Mouse (Mus musculus): ENCODE measurements at regions not wholly inside any gene's neighbourhood (a gene's known extent, or its start where the extent isn't known, plus 50 kb on each side); places are given as distances from the start of the nearest gene placed in this dataset.

GRCm38 (mm10) chr5:125843259-125843658 is 311.7 kb downstream of the Tmem132b start:
- Histone ChIP-seq H3K4me1 (ENCODE audit: control insufficient read depth, insufficient read depth, insufficient read length, low read length) (no peaks in the 10 kb centered on the region), H3K36me3 (ENCODE audit: control insufficient read depth, insufficient read depth, low read length) (no peaks in the 10 kb centered on the region), H3K27ac (ENCODE audit: insufficient read depth, low read depth, low read length) (no peak overlapping the region), H3K27me3 (ENCODE audit: control insufficient read depth, insufficient read depth, low read length) (no peaks in the 10 kb centered on the region), H3K4me3 (ENCODE audit: low read depth, low read length) (no peak overlapping the region)
- 69% methylated on average over 6 of the region's 6 CpGs for WGBS
- no peak for TF ChIP-seq POLR2A (IDR thresholded peaks at IDR 0.05; ENCODE audit: low read depth, low read length)
- TF ChIP-seq CTCF (IDR thresholded peaks at IDR 0.05; ENCODE audit: extremely low read depth, insufficient read length, insufficient replicate concordance, low read depth, low read length) = no peak

- WGBS = 87% methylated on average over 7 of the region's 7 CpGs
These were observed 318.1 kb downstream of the Tmem132b start for GRCm38 (mm10) chr5:125849722-125850121.

GRCm38 (mm10) chr5:125876296-125876695 is 344.7 kb downstream of the Tmem132b start:
- Histone ChIP-seq H3K36me3 (ENCODE audit: control insufficient read depth, insufficient read depth, low read length) (no peaks in the 10 kb centered on the region), H3K4me3 (ENCODE audit: low read depth, low read length) (no peak overlapping the region), H3K27me3 (ENCODE audit: control insufficient read depth, insufficient read depth, low read length) (no peaks in the 10 kb centered on the region), H3K27ac (ENCODE audit: insufficient read depth, low read depth, low read length) (no peak overlapping the region), H3K4me1 (ENCODE audit: control insufficient read depth, insufficient read depth, insufficient read length, low read length) (no peaks in the 10 kb centered on the region)
- WGBS = 81% methylated on average over 9 of the region's 9 CpGs
- TF ChIP-seq CTCF (IDR thresholded peaks at IDR 0.05; ENCODE audit: extremely low read depth, insufficient read length, insufficient replicate concordance, low read depth, low read length) (no peak), POLR2A (IDR thresholded peaks at IDR 0.05; ENCODE audit: low read depth, low read length) (no peak)

More at GRCm38 (mm10) chr5:125849722-125850121, 318.1 kb downstream of the Tmem132b start:
- no peak overlapping the region for H3K4me3 ChIP-seq (ENCODE audit: low read depth, low read length)
- no peak overlapping the region for H3K27ac ChIP-seq (ENCODE audit: insufficient read depth, low read depth, low read length)
- no peaks in the 10 kb centered on the region for H3K4me1 ChIP-seq (ENCODE audit: control insufficient read depth, insufficient read depth, insufficient read length, low read length)
- TF ChIP-seq POLR2A (IDR thresholded peaks at IDR 0.05; ENCODE audit: low read depth, low read length) (no peak), CTCF (IDR thresholded peaks at IDR 0.05; ENCODE audit: extremely low read depth, insufficient read length, insufficient replicate concordance, low read depth, low read length) (no peak)
- H3K36me3 ChIP-seq (ENCODE audit: control insufficient read depth, insufficient read depth, low read length) = no peaks in the 10 kb centered on the region
- no peaks in the 10 kb centered on the region for H3K27me3 ChIP-seq (ENCODE audit: control insufficient read depth, insufficient read depth, low read length)

GRCm38 (mm10) chr5:125888840-125889239 is 357.3 kb downstream of the Tmem132b start:
- no peaks in the 10 kb centered on the region for H3K4me1 ChIP-seq (ENCODE audit: control insufficient read depth, insufficient read depth, insufficient read length, low read length)
- no peak overlapping the region for H3K4me3 ChIP-seq (ENCODE audit: low read depth, low read length)
- no peak overlapping the region for H3K27ac ChIP-seq (ENCODE audit: insufficient read depth, low read depth, low read length)
- H3K36me3 ChIP-seq (ENCODE audit: control insufficient read depth, insufficient read depth, low read length) = no peaks in the 10 kb centered on the region
- no peak for TF ChIP-seq CTCF (IDR thresholded peaks at IDR 0.05; ENCODE audit: extremely low read depth, insufficient read length, insufficient replicate concordance, low read depth, low read length)
- TF ChIP-seq POLR2A (IDR thresholded peaks at IDR 0.05; ENCODE audit: low read depth, low read length) = no peak
- no peaks in the 10 kb centered on the region for H3K27me3 ChIP-seq (ENCODE audit: control insufficient read depth, insufficient read depth, low read length)
- WGBS = 76% methylated on average over 2 of the region's 2 CpGs

GRCm38 (mm10) chr5:125893864-125894263 is 362.3 kb downstream of the Tmem132b start:
- H3K4me3 ChIP-seq (ENCODE audit: low read depth, low read length) = no peak overlapping the region
- H3K27me3 ChIP-seq (ENCODE audit: control insufficient read depth, insufficient read depth, low read length) = no peaks in the 10 kb centered on the region
- H3K4me1 ChIP-seq (ENCODE audit: control insufficient read depth, insufficient read depth, insufficient read length, low read length) = no peaks in the 10 kb centered on the region
- TF ChIP-seq POLR2A (IDR thresholded peaks at IDR 0.05; ENCODE audit: low read depth, low read length) (no peak), CTCF (IDR thresholded peaks at IDR 0.05; ENCODE audit: extremely low read depth, insufficient read length, insufficient replicate concordance, low read depth, low read length) (no peak)
- H3K36me3 ChIP-seq (ENCODE audit: control insufficient read depth, insufficient read depth, low read length) = no peaks in the 10 kb centered on the region
- WGBS = 82% methylated on average over 6 of the region's 6 CpGs
- no peak overlapping the region for H3K27ac ChIP-seq (ENCODE audit: insufficient read depth, low read depth, low read length)

- Histone ChIP-seq H3K27ac (ENCODE audit: insufficient read depth, low read depth, low read length) (no peak overlapping the region), H3K4me1 (ENCODE audit: control insufficient read depth, insufficient read depth, insufficient read length, low read length) (no peaks in the 10 kb centered on the region), H3K36me3 (ENCODE audit: control insufficient read depth, insufficient read depth, low read length) (no peaks in the 10 kb centered on the region), H3K27me3 (ENCODE audit: control insufficient read depth, insufficient read depth, low read length) (no peaks in the 10 kb centered on the region), H3K4me3 (ENCODE audit: low read depth, low read length) (no peak overlapping the region)
- 75% methylated on average over 4 of the region's 4 CpGs for WGBS
- no peak for TF ChIP-seq POLR2A (IDR thresholded peaks at IDR 0.05; ENCODE audit: low read depth, low read length)
- TF ChIP-seq CTCF (IDR thresholded peaks at IDR 0.05; ENCODE audit: extremely low read depth, insufficient read length, insufficient replicate concordance, low read depth, low read length) = no peak
These were observed 370.5 kb downstream of the Tmem132b start for GRCm38 (mm10) chr5:125902038-125902437.

- no peaks in the 10 kb centered on the region for H3K27me3 ChIP-seq (ENCODE audit: control insufficient read depth, insufficient read depth, low read length)
- H3K27ac ChIP-seq (ENCODE audit: insufficient read depth, low read depth, low read length) = no peak overlapping the region
- TF ChIP-seq CTCF (IDR thresholded peaks at IDR 0.05; ENCODE audit: extremely low read depth, insufficient read length, insufficient replicate concordance, low read depth, low read length) (no peak), POLR2A (IDR thresholded peaks at IDR 0.05; ENCODE audit: low read depth, low read length) (no peak)
- H3K4me3 ChIP-seq (ENCODE audit: low read depth, low read length) = no peak overlapping the region
- H3K36me3 ChIP-seq (ENCODE audit: control insufficient read depth, insufficient read depth, low read length) = no peaks in the 10 kb centered on the region
- 75% methylated on average over 5 of the region's 5 CpGs for WGBS
- H3K4me1 ChIP-seq (ENCODE audit: control insufficient read depth, insufficient read depth, insufficient read length, low read length) = no peaks in the 10 kb centered on the region
These were observed 372.9 kb downstream of the Tmem132b start for GRCm38 (mm10) chr5:125904426-125904825.

GRCm38 (mm10) chr5:125907332-125907731 is 375.8 kb downstream of the Tmem132b start:
- WGBS = 83% methylated on average over 4 of the region's 4 CpGs
- Histone ChIP-seq H3K27me3 (ENCODE audit: control insufficient read depth, insufficient read depth, low read length) (no peaks in the 10 kb centered on the region), H3K4me3 (ENCODE audit: low read depth, low read length) (no peak overlapping the region), H3K4me1 (ENCODE audit: control insufficient read depth, insufficient read depth, insufficient read length, low read length) (no peaks in the 10 kb centered on the region), H3K36me3 (ENCODE audit: control insufficient read depth, insufficient read depth, low read length) (no peaks in the 10 kb centered on the region), H3K27ac (ENCODE audit: insufficient read depth, low read depth, low read length) (no peak overlapping the region)
- TF ChIP-seq CTCF (IDR thresholded peaks at IDR 0.05; ENCODE audit: extremely low read depth, insufficient read length, insufficient replicate concordance, low read depth, low read length) (no peak), POLR2A (IDR thresholded peaks at IDR 0.05; ENCODE audit: low read depth, low read length) (no peak)

Data from small intestine, adult 2 months (tissue).